Mouse (Mus musculus) stomach, postnatal 0 days (tissue): ENCODE data around the gene Srprb. TPM values are rescaled to one million over a fixed set of nuclear protein-coding genes. Genes with fewer than 3 reads are reported as not detected.
"Not testable (repeated sequence)": the region's sequence is repeated elsewhere in the genome, so short reads cannot be mapped to it uniquely, and the experiment has no call there.

Experiments used
- ATAC-seq: fragments of 200-750 bp; cut with Nextera tagmentation; 2 replicates; pipeline ENCODE4 v1.8.0; 2017; ENCODE audit not compliant: low FRiP score, low TSS enrichment
- DNase-seq: peaks from one replicate; pipeline ENCODE4 v3.0.0-alpha.2; 2016; ENCODE audit warnings: low spot score
- H3K27ac ChIP-seq: fragments of 300-500 bp; sonication (generic); replicated peaks from 2 replicates; pipeline ENCODE4 v1.5.1; 2014; ENCODE audit warnings: mild to moderate bottlenecking, control low read depth
- H3K27me3 ChIP-seq: fragments of 300-500 bp; sonication (generic); 2 replicates; pipeline ENCODE4 v1.6.1; 2014; ENCODE audit warnings: low read length; ENCODE audit not compliant: control insufficient read depth, insufficient read depth
- H3K36me3 ChIP-seq: fragments of 300-500 bp; sonication (generic); 2 replicates; pipeline ENCODE4 v1.6.1; 2014; ENCODE audit warnings: low read length, mixed read lengths; ENCODE audit not compliant: control insufficient read depth, insufficient read depth
- H3K4me1 ChIP-seq: fragments of 300-500 bp; sonication (generic); replicated peaks from 2 replicates; pipeline ENCODE4 v1.6.1; 2014; ENCODE audit warnings: antibody characterized with exemption; ENCODE audit not compliant: control insufficient read depth, insufficient read depth
- H3K4me2 ChIP-seq: fragments of 300-500 bp; sonication (generic); replicated peaks from 2 replicates; pipeline ENCODE4 v1.6.1; 2014; ENCODE audit warnings: low read depth, mild to moderate bottlenecking, control low read depth, moderate library complexity
- H3K4me3 ChIP-seq: fragments of 300-500 bp; sonication (generic); 2 replicates; pipeline ENCODE4 v1.5.1; 2014; ENCODE audit warnings: low read depth, low read length, control low read depth
- H3K9ac ChIP-seq: fragments of 300-500 bp; sonication (generic); 2 replicates; pipeline ENCODE4 v1.6.1; 2014; ENCODE audit warnings: mild to moderate bottlenecking, low read length, control low read depth, mixed read lengths
- H3K9me3 ChIP-seq: fragments of 300-500 bp; sonication (generic); 2 replicates; pipeline ENCODE4 v1.6.1; 2016; ENCODE audit warnings: low read length; ENCODE audit not compliant: control insufficient read depth
- CTCF ChIP-seq: IDR thresholded peaks from 2 replicates; pipeline ENCODE4 v1.5.1; 2016; ENCODE audit warnings: antibody characterized with exemption, low read depth, mild to moderate bottlenecking, moderate library complexity
- EP300 ChIP-seq: optimal IDR thresholded peaks from 2 replicates; pipeline ENCODE3; 2016; ENCODE audit warnings: antibody characterized with exemption
- WGBS: fragments of 180-500 bp; shearing (Covaris S2); extraction: QIAGEN DNeasy Blood & Tissue Kit; methylation state at CpG from one replicate; pipeline ENCODE4 v1.1.7; 2014; 5-methylcytosine and 5-hydroxymethylcytosine counted together
- polyA plus RNA-seq: library from polyadenylated mRNA; unstranded; fragments of >200 nt; fragmentation: Nextera tagmentation; extraction: Ambion mirVana; gene quantifications from 2 replicates; pipeline ENCODE4 v1.2.1, GENCODE M21; 2015

The Srprb gene
- polyA plus RNA-seq, 1 experiment from 2014 or later, result 33.7 TPM

DNA sequence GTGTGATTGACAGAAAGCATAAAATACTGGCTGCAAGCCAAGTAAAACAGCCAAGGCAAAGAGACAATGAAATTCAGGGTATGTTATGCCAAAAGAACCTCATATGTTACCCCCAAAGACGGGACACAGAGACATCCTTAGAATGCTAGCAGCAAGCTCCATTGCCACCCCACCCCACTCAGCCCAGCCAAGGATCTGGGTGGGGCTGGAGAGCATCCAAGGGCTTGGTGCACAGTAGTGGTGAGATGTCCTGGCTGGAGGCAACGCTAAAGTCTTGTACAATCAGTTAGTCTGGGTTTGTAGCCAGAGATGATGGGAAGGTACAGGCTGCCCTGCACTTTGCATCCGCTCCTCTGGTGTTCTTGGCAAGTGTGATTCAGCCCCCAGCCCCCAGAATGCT, 21.6 kb downstream of the Srprb start:
- DNase-seq (peak; percentile 41), ATAC-seq (peak; percentile 43; the same call in 1 of the 2 replicates)
- H3K27me3 ChIP-seq, result no peaks in the 10 kb centered on the region
- peaks cover 6% of the 10 kb centered on the region for H3K4me1 ChIP-seq
- H3K4me3 ChIP-seq, result peak overlapping the region; percentile 37; the same call in 1 of the 2 replicates
- no peak overlapping the region; the same call in 1 of the 2 replicates for H3K27ac ChIP-seq
- no peak overlapping the region; the same call in 1 of the 2 replicates for H3K9ac ChIP-seq
- H3K4me2 ChIP-seq, result peak overlapping the region; percentile 68
- no peaks in the 10 kb centered on the region for H3K9me3 ChIP-seq
- 25% methylated on average over 3 of the region's 3 CpGs for WGBS
- H3K36me3 ChIP-seq, result no peaks in the 10 kb centered on the region
- TF ChIP-seq CTCF, result no peak
- no peak for TF ChIP-seq EP300

GRCm38 (mm10) chr9:103175692-103176091, 26.2 kb downstream of the Srprb start:
- Histone ChIP-seq H3K4me3 (no peak overlapping the region), H3K4me1 (peaks cover 4% of the 10 kb centered on the region), H3K4me2 (no peak overlapping the region), H3K27ac (no peak overlapping the region), H3K9ac (no peak overlapping the region), H3K36me3 (no peaks in the 10 kb centered on the region), H3K27me3 (no peaks in the 10 kb centered on the region), H3K9me3 (no peaks in the 10 kb centered on the region)
- DNase-seq, result no peak
- ATAC-seq, result no peak
- WGBS, result 94% methylated on average over 7 of the region's 7 CpGs
- TF ChIP-seq EP300, result no peak
- TF ChIP-seq CTCF, result peak; percentile 33

DNA sequence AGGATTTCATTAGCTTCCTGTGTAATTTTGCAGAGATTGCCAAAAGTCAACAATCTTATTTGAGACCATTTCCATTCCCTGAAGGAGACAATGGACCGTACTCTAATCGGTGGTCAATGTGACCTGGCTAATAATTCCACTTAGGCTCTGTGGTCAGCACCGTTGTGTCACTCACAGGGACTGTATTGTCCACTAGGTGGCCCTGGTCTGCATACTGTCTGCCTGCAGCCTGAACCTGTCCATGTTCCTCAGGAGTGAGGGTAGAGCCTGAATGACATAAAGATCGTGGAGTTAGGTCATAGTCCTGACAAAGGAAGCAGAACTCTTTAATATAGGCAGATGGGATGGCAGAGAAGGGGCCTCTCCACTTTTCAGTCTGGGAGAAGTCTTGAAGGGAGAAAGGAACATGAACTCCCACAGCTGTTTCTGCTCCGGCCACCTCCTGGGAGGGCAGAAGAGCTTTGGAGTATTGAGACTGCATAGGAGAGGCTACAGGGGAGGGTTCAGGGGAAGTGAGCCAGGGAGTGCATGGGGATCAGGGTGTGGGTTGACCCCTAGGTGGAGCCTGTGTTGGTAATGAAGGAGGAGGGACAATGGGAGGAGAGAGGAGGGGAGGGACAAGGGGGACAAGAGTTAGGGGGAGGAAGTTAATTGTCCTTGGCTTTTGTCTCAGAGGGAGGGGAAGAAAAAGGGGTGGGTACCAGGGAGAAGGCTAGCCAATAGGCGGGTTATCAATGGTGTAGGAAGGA, 27.0 kb downstream of the Srprb start:
- H3K9ac ChIP-seq, result no peak overlapping the region
- H3K36me3 ChIP-seq, result no peaks in the 10 kb centered on the region
- no peak overlapping the region for H3K4me2 ChIP-seq
- DNase-seq, result peak; percentile 43
- peak; percentile 68 for ATAC-seq
- no peaks in the 10 kb centered on the region for H3K4me1 ChIP-seq
- H3K9me3 ChIP-seq, result no peaks in the 10 kb centered on the region
- H3K27ac ChIP-seq, result no peak overlapping the region
- TF ChIP-seq CTCF, result peak; percentile 74
- no peak for TF ChIP-seq EP300
- no peak overlapping the region for H3K4me3 ChIP-seq
- WGBS, result 54% methylated on average over 6 of the region's 6 CpGs
- no peaks in the 10 kb centered on the region for H3K27me3 ChIP-seq

GRCm38 (mm10) chr9:103168771-103169170, 33.2 kb downstream of the Srprb start:
- 63% methylated on average over 7 of the region's 7 CpGs for WGBS
- no peak for ATAC-seq
- Histone ChIP-seq H3K27me3 (no peaks in the 10 kb centered on the region), H3K4me1 (no peaks in the 10 kb centered on the region), H3K4me2 (no peak overlapping the region), H3K27ac (no peak overlapping the region), H3K9ac (no peak overlapping the region), H3K4me3 (no peak overlapping the region), H3K9me3 (no peaks in the 10 kb centered on the region), H3K36me3 (no peaks in the 10 kb centered on the region)
- no peak for TF ChIP-seq EP300
- TF ChIP-seq CTCF, result no peak
- no peak for DNase-seq

DNA sequence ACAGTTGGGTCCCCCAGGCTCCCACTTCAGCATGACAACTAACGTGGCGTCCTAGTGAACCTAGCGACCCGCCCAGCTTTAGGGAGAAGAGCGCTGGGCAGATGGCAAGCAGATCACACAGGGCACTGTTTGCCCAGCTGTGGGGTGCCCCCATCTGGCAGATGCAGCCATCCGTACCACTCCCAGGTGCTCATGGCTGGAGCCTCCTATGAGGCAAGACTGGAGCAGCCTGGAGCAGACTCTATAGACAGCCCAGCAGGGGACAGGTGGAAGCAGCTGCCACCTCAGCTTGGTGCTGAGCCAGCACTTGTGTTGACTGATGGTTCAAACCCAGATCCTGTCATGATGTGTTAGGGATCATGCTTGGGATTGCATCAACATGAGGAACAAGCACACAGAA, 33.9 kb downstream of the Srprb start:
- H3K4me3 ChIP-seq, result no peak overlapping the region
- no peaks in the 10 kb centered on the region for H3K27me3 ChIP-seq
- no peaks in the 10 kb centered on the region for H3K36me3 ChIP-seq
- TF ChIP-seq CTCF (0 out of 2 replicates have a peak, but pooled peaks have one; percentile 17), EP300 (no peak)
- H3K27ac ChIP-seq, result no peak overlapping the region
- WGBS, result 68% methylated on average over 6 of the region's 6 CpGs
- no peak overlapping the region for H3K4me2 ChIP-seq
- no peak overlapping the region for H3K9ac ChIP-seq
- H3K4me1 ChIP-seq, result no peaks in the 10 kb centered on the region
- no peaks in the 10 kb centered on the region for H3K9me3 ChIP-seq
- DNase-seq, result no peak
- ATAC-seq, result peak; percentile 53; the same call in 1 of the 2 replicates

- H3K4me1 ChIP-seq, result no peaks in the 10 kb centered on the region
- 73% methylated on average over 15 of the region's 15 CpGs for WGBS
- ATAC-seq (no peak), DNase-seq (no peak)
- no peaks in the 10 kb centered on the region for H3K9me3 ChIP-seq
- H3K9ac ChIP-seq, result no peak overlapping the region
- H3K4me3 ChIP-seq, result no peak overlapping the region
- no peak overlapping the region for H3K27ac ChIP-seq
- H3K36me3 ChIP-seq, result no peaks in the 10 kb centered on the region
- no peak for TF ChIP-seq EP300
- no peak for TF ChIP-seq CTCF
- H3K27me3 ChIP-seq, result no peaks in the 10 kb centered on the region
- no peak overlapping the region for H3K4me2 ChIP-seq
Observed at GRCm38 (mm10) chr9:103163806-103164205, 38.1 kb downstream of the Srprb start.

DNA sequence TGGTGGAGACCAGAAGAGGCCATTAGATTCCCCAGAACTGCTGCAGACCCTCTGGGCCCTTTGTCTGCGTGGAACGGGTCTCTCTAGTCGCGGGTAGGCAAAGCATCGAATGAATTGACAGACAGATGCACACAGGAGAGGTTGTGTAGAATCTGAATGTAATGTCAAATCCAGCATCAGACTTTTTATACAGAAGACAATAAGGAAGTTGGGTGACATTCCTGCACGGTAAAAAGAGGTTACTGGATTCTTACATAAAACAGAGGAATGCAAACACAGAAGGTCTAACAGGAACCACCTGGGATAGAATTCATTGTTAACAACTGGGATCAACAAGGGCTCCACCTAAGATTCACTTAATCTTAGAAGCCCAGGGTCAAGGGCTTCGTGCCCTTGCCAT, 46.8 kb downstream of the Srprb start:
- not testable (repeated sequence) for H3K27ac ChIP-seq, H3K36me3 ChIP-seq, H3K9me3 ChIP-seq, H3K4me2 ChIP-seq, H3K4me3 ChIP-seq, H3K4me1 ChIP-seq, DNase-seq, ATAC-seq, H3K27me3 ChIP-seq, H3K9ac ChIP-seq
- WGBS, result 65% methylated on average over 7 of the region's 7 CpGs
